Mouse (Mus musculus) urinary bladder, postnatal 10 days (tissue): ENCODE measurements around the gene Camkk1.

Experiments used
- DNase-seq: peaks from one replicate; pipeline ENCODE4 v3.0.0; 2022; ENCODE audit warnings: low spot score

Gene Camkk1

DNA sequence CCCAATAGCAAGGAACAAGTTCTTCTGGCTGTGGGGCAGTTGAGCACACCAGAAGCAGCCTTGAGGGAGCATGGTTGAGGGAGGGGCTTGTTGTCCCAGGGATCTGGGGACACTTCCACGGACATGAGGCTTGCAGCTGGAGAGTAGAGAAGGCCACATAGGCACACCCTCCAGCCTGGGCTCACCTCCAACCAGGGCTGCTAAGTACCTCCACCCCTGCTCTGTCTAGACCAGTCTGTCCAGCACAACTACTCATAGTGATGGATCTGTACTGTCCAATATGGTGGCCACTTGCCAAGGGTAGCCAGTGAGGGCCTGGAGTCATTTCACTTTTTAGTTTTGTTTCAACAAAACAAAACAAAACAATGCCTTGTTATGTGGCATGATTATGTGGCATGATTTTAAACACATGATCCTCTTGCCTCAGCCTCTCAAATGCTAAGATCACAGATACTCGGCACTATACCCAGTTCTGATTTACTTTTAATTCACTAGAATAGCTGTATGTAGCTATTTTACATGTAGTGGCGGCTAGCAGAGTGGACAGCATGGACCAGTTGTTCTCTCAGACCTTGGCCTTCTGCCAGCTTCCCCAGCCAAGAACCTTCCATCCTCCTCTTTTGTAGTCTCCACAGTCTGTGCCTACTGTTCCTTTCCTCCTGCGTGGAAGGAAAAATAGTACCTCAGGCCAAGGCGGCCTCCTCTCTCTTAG lies 3.3 kb upstream of the Camkk1 start:
- DNase-seq, result no peak

DNA sequence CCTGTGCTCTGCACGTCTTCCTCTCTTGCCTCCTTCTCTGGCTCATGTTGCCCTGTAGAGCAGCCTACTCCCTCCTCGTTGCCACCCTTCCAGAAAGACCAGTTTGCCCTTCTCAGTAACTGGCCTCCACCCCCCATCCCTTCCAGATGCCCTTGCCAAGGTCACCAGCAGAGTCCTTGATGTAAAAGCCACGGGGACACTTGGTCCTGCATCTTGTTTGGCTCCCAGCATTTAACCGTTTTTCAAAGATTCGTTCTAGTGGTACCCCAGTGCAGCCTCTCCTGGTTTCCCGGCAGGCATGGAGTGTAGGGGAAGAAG lies 2.7 kb upstream of the Camkk1 start:
- no peak for DNase-seq

DNA sequence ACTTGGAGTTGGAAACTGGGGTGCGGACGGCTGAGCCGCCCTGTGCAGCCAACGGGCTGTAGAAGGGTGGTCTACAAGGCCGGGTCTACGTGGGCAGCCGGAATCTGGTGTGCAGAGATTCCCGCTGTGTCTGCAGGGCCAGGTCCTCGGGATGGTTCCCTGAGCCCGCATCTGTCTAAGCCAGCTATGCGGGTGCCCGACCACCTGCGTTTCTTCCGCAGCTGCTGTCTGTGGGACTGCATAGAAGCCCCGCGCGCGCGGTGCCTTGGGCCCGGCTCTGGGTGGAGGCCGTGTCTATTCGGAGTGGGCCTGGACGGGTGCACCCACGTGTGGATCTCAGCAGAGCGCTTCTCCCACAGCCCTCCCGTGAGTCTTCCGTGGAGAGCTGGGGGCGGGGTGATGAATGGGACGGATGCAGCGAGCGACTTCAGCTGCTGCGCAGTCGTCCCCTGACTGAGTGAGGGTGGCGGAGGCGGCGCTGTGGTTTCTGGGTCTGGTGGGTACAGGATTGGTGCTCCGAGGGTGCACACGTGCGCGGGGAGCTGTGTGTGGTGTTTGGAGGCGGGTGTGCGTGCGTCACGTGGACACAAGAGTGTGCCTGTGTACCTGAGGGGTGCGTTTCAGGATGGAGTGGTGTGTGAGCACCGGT lies 463 bp downstream of the Camkk1 start:
- DNase-seq, result no peak

DNA sequence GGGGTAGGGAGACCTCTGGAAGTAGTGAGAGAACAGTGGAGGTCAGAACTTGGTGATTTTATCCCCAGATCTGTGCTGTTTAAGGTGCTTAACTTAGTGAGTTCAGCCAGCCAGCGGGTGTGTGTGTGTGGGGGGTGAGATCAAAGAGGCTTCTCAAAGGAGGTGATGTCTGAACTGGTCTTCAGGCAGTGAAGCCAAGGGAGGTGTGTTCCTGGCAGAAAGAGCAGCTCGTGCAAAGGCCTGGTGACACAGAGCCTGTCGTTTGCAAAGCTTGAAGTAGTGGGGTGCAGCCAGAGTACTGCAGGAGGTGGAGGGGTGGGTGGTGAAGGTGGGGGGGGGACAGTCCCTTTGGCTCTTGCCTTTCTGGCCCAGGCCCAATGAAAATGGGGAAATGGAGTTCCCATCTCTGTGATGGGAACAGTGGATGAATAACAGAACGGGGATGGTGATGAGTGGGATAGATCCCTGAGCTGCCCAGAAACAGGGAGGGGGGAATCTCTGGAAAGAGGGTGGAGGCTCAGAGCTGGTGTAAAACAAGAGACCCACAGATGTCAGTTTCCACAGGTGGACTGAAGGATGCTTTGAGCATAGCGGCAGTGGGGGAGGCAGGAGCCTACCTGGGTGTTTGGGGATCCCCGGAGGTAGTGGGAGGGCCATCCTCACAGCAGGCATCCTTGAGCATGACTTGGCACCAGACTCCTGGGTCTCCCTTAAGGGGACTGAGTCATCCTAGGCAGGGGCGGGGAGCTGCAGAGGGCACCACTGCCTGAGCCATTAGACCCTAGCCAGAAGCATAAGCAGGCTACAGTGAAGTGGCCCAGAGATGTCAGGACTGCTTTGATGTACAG lies 2.4 kb downstream of the Camkk1 start:
- no peak for DNase-seq

DNA sequence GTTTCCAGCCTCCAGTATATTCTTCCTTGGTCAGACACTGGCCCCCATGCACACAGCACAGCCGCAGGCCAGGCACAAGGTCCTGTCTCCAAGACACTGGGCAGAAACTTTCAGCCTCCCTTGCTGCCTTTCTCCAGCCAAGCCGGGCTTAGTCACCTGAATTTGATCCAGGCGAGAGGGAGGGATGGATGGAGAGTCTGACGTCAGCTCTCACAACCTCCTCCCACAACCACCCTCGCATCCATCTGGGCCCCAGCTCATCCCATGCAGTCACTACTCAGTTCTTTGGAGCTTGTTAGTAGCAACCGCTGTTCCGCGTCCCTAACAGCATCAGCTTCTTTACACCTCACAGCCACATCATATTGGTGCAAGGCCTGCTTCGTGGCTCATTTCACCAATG lies 4.3 kb downstream of the Camkk1 start:
- DNase-seq, result no peak

DNA sequence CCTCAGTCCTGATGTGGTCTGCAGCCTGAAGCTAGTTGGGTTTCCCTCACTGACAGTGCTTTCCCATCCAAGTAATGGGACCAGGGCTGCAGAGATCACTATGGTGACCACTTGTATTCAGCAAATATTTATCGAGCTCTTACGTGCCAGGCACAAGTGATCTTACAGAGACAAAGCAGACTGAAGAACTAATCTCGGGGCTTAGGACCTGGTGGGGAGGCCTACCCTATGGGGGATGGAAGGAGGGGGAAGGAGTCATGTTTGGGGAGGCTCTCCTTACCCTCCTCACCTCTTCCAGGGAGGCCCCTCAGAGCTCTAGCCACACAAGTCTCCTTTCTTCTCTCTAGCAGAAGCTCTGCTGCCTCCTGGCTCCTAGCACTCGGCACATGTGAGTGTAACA lies 5.0 kb downstream of the Camkk1 start:
- DNase-seq, result no peak

DNA sequence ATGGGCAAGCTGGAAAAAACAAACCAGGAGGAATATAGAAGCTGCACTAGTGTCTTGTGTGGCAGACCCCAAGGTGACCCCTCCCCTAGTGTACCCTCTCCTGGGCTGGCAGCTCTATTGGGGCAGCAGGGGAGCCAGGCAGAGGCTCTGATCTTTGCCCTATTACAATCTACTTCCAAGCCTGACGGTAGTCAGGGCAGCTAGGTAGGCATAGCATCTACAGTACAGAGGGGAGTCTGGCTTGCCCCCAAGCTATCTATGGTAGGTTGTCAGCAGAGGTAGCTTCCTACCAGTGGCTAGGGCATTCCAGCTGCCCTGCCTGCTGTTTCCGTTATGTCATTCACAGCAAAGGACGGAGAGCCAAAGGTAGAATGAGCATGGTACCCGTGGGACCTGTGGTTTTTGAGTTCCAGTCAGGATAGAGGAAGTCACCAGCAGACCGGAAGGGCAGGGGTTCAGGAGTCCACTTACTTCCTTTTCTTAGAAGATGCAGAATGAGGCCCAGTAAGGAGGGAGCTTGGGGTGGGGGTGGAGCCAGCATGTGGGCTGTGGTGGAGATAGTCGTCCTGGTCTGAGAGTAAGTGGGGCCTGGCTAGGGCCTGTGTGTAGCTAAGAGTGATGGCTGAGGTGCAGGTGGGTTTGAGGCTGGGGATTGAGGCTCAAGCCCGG lies 5.6 kb downstream of the Camkk1 start:
- no peak for DNase-seq

DNA sequence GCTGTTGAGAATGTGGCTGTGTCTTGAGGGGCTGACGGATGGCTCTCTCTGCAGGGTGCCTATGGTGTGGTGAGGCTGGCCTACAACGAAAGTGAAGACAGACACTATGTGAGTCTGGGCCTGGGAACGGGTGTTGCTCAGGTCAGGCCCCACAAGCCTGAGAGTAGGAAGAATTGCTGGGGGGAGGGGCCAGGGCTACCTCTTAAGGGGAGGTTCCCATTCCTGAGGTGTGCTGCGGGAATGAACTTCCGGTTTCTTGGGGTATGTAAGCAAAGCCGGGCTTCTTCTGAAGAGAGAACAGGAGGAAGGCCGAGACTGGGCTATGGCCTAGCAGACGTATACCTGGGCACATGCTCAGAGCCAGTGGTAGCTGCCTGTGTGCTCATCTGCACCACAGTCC lies 8.2 kb downstream of the Camkk1 start:
- DNase-seq, result no peak

DNA sequence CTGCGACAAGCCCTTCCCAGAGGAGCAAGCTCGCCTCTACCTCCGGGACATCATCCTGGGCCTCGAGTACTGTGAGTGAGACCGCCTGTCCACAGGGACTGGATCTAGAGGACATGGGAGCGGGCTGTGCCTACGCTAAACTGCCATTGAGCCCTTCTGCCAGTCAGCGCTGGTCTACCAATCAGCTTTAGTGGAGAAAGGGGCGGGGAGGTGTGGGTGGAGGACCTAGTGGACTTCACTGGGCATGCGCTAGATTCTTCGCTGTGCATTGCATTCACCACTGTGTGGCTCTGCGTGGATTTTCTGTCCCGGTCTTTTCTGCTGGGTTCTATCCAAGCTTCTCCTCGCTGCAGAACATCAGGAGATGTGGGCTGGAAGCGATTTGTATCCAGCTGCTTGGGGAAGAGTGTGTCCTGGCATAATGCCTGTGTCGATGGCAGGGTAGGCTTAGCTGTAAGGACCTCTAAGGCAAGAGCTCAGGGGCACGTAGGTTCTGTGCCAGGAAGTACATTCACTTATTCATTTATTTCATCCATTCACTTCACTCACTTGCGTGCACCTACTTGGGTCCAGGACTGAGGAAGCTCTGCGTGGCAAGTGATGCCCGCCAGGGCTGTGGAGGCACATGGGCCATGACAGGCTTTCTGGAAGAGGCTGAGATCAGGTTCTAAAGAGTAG lies 12.2 kb downstream of the Camkk1 start:
- no peak for DNase-seq

DNA sequence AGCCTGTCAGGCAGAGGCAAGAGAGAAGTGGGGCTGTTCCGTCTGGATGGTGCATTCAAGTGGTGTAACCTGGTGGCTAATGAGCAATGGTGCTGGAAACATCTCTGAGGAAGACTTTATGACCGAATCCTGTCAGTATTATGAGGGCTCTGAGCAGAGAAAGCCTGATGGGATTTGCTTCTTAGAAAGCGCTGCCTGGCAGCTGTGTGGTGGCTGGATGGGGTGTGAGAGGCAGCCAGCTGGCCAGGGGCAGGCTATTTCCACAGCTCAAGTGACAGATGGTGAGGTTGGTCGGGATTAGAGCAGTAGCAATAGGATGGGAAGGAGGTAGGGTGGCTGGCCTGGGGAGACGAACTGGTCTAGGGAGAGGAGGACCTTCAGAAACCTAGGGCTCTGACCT lies 12.7 kb downstream of the Camkk1 start:
- DNase-seq, result no peak

DNA sequence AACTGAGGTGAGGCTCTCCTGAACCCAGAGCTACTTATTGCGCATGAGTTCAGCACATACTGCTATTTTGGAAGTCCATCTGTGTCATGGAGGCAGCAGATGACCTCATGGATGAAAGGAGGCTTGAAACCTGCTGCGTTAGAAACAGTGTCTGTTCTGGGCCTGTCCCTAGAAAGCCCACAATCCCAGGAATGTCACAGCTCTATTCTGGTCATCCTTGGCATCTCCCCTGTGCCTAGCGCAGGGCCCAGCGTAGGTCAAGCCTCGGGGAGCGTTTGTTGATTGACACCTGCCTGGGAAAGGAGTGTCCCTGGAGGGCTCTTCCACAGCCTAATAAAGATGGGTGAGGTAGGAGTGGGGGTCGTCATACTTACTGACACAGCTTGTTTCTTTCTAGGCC lies 17.3 kb downstream of the Camkk1 start:
- DNase-seq, result no peak

DNA sequence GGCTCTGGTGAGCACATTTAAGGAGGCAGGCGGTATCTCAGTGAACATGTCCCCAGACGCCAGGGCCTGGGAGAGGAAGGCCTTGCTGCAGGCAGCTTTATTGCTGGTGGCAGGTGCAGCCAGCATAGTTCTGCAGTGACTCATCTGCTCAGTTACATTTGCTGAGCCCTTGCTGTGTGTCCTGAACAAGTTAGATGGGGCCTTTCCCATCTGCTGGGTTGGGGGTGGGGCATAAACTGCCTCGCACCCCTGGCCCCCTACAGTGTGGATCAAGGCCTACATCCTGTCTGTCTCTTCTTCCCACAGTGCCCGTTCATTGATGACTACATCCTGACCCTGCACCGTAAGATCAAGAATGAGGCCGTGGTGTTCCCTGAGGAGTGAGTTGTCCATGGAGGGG lies 18.1 kb downstream of the Camkk1 start:
- DNase-seq, result no peak

DNA sequence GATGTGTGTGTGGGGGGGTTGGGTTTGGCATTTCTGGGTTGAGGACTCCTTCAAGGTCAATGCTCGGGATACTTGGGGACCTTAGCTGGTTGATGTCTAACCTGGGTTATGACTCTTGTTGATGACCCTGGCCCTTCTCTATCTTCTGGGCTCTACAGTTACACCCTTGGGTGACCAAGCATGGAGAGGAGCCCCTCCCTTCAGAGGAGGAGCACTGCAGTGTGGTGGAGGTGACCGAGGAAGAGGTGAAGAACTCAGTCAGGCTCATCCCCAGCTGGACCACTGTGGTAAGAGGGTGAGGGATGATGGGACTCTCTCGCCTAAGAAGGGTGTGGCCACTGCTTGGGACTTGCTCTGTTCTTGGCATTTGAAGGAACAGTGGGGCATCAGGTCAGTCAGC lies 18.9 kb downstream of the Camkk1 start:
- no peak for DNase-seq

DNA sequence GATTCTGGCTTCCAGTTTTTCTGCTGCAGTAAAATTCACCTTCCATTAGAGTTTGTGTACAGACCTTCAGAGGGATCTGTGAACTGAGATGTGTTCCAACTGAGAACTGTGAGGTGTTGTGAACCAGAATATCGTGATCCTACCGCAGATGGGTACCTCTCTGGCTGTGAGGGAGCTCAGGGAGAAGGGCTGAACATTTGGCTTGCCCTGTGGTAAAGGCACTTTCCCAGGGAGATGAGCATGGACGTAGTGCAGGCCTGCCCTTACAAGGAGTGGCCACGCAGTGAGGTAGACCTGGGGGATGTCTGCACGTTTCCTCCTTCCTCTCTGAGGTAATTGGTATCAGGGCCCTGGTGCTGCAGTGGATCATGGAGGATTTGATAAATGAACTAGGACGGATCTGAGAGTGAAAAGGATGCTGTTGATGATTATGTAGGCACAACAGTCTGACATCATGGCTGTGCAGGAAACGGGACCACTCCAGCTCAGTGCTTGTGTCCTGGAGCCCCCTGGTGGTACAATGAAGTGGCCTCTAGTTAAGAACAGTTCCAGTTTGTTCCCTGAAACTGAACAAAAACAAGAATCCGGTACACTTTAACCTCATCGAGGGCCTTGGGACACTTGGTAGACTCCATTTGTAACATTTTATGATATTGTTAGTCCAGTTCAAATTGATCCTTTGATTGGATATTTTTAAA lies 20.4 kb downstream of the Camkk1 start:
- DNase-seq, result no peak

DNA sequence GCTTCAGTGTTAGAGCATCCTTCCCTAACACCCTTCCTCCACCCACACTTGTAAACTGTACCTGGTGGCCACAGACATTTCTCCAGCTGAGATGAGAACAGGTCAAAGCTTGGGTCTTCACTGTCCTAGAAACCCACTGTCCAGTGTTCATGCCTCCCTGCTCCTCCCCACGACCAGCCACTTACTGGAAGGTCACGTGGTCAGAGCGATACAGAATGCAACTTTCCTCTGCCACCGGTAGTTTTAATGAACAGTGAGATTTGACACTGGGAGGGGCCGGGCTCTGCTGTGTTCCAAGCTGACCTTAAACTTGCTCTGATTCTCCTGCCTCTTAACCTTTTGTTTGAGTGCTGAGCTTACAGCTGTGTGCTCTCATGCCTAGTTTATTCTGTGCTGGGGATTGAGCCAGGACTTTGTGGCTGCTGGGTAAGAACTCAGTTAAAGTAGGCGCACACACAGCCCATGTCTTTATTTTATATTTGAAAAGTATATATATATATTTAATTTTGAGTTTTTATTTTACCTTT lies 25.5 kb downstream of the Camkk1 start:
- no peak for DNase-seq

DNA sequence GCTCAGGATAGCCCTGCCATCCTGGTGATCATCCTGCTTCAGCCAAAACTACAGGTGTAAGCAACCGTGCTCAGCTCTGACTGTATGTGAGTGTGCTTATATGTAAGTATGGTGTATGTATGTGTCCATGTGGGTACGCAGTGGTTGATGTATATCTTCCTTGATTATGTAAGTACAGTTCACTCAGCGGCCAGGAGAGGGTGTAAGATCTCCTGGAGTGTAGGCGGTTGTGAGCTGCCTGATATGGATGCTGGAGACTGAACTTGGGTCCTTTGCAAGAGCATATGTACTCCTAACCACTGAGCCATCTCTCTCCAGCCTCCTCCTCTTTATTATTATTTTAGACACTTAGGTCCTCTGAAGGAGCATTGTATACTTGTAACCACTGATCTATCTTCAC lies 26.0 kb downstream of the Camkk1 start:
- DNase-seq, result no peak

DNA sequence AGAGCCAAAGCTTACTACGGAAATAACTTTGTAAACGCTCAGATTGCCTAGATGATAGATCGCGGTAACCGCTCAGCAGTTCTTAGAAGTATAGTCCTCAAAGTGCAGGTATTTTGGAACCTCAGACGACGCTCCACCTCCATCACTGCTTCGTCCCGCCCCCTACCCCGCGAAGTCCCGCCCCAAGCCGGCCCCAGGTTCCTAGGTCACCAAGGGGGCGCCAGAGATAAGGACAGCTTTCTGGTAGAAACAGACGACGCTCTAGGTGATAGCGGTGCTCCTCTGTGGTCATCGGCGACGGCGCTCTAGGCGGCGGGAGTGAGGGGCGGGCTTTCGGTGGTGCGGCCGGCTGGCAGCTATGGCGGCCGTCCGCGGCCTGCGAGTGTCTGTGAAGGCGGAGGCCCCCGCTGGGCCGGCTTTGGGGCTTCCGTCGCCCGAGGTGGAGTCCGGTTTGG lies 28.8 kb downstream of the Camkk1 start, which contains the start of gene Ncbp3:
Gene Ncbp3 (plus strand): TSS at position 242 of the 455 bp plus-strand sequence.
- peak; percentile 78 for DNase-seq

DNA sequence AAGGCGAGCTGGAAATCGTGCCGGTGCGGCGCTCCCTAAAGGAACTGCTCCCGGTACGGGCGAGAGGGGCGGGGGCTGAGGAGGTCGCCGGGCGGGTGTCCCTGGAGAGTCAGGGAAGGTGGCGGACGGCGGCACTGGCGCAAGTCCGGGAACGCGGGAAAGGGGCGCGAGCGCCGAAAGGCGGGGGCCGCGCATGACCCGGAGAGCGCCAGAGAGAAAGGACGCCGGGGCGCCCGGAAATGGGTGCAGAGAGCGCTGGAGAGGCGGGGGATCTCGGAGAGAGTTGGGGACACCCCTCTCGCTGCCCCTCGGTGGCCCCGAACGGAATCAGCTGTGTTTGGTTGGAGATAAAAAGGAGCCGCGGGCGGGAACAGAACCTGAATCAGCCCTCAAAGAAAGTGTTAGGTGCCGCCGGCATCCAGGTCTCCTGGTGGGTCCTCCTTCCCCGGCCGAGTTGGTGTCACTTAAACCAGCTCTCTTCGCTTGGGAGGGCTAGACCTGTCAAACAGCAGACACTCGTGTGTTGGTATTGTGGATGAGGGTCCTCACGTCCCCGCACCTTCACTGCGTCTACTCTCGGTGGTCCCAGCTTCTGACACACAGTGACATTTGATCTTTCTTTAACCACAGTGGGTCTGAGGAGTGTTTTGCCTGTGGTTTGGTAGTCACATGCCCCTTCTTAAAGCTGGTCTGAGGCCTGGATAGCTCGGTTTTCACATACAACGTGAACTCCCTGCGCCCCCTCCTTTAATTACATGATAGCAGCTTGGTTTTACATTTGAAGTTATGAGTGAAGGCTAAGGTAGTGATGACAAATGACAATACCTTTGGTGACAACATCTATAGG lies 29.4 kb downstream of the Camkk1 start:
- DNase-seq, result no peak

DNA sequence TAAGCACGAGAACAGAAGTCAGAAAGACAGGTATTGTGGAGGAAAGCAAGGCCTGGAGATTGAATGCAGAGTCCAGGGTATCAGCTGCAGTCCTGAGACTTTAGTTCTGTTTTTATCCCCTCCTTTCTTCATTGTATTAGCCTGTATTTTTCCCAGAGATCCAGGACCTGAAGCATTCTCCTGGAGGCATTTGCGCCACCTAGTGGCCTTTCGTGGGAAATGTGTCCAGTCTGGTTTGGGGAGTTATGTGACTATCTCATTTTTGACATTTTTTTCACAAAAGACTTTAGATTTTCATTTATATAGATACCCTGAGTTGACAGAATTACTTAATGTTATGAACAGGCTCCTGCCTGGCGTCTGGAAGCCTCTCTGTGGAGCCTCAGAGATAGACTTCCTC lies 30.5 kb downstream of the Camkk1 start:
- no peak for DNase-seq

DNA sequence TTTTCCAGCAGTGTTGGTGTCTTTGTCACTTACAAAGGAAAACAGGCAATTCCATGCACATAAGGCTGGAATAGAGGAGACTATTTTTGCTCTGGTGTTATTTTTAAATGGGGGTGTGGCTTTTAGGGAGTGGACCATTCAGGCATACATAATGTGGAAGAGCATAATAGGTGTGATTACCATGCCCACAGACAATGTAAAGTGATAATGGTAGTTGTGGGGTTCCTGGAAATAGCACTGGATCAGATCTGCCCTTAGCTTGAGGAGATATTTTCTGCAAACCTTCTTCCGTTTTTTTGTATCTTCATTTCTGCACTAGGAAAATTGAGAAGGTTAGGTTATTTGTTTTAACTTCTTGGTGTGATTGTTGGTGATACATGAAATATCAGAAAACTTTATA lies 34.0 kb downstream of the Camkk1 start:
- no peak for DNase-seq
